Mouse (Mus musculus): ENCODE results near the gene Dgkg. TPM values are rescaled to one million over a fixed set of nuclear protein-coding genes. Genes with fewer than 3 reads are reported as not detected.

Gene Dgkg
- polyA plus RNA-seq (2017; shearing (Covaris generic)) = 2.8 TPM

GRCm38 (mm10) chr16:22656533-22657444, at the start of gene Dgkg:
Dgkg (minus strand) TSS chr16:22657221.

GRCm38 (mm10) chr16:22439499-22440177, 217.4 kb downstream of the Dgkg start, which contains the start of gene Etv5:
Etv5 (minus strand) TSS chr16:22439719.

Other genes starting within 250 kb of the Dgkg start
- gene Etv5, start 217.5 kb downstream of the Dgkg start, polyA plus RNA-seq (2017; shearing (Covaris generic)) = 2.4 TPM
- not detected for gene Crygs, start 154.4 kb upstream of the Dgkg start, polyA plus RNA-seq (2017; shearing (Covaris generic))
- gene Tbccd1, start 200.4 kb upstream of the Dgkg start, polyA plus RNA-seq (2017; shearing (Covaris generic)) = 10.4 TPM
- gene Dnajb11, start 200.6 kb upstream of the Dgkg start, polyA plus RNA-seq (2017; shearing (Covaris generic)) = 72.5 TPM
- not detected for gene Ahsg, start 234.1 kb upstream of the Dgkg start, polyA plus RNA-seq (2017; shearing (Covaris generic))